Mouse (Mus musculus) stomach, embryonic 14.5 days (tissue): Measurements from ENCODE around the gene BC030870. TPM values are rescaled to one million over a fixed set of nuclear protein-coding genes. Genes with fewer than 3 reads are reported as not detected.

Source experiments
- ATAC-seq: fragments of 200-750 bp; cut with Nextera tagmentation; 2 replicates; pipeline ENCODE4 v1.8.0; 2017; ENCODE audit warnings: low read depth, moderate TSS enrichment; ENCODE audit not compliant: insufficient number of reproducible peaks, insufficient read depth, low FRiP score
- H3K27ac ChIP-seq: fragments of 300-500 bp; sonication (generic); 2 replicates; pipeline ENCODE4 v1.5.1; 2014; ENCODE audit warnings: mild to moderate bottlenecking, low read length, moderate library complexity, mixed read lengths
- H3K27me3 ChIP-seq: fragments of 300-500 bp; sonication (generic); 2 replicates; pipeline ENCODE4 v1.6.1; 2014; ENCODE audit warnings: low read length, control low read depth, mixed read lengths; ENCODE audit not compliant: control insufficient read depth, insufficient read depth
- H3K36me3 ChIP-seq: fragments of 300-500 bp; sonication (generic); 2 replicates; pipeline ENCODE4 v1.6.1; 2014; ENCODE audit warnings: mild to moderate bottlenecking, control low read depth, low read length, moderate library complexity, mixed read lengths; ENCODE audit not compliant: control insufficient read depth, insufficient read depth
- H3K4me1 ChIP-seq: fragments of 300-500 bp; sonication (generic); 2 replicates; pipeline ENCODE4 v1.6.1; 2014; ENCODE audit warnings: low read length, control low read depth, mixed read lengths; ENCODE audit not compliant: control insufficient read depth, insufficient read depth
- H3K4me2 ChIP-seq: fragments of 300-500 bp; sonication (generic); replicated peaks from 2 replicates; pipeline ENCODE4 v1.6.1; 2014; ENCODE audit warnings: low read depth, low read length, control low read depth
- H3K4me3 ChIP-seq: fragments of 300-500 bp; sonication (generic); 2 replicates; pipeline ENCODE4 v1.5.1; 2014; ENCODE audit warnings: low read depth, low read length, control low read depth
- H3K9ac ChIP-seq: fragments of 300-500 bp; sonication (generic); replicated peaks from 2 replicates; pipeline ENCODE4 v1.6.1; 2014; ENCODE audit warnings: low read depth, mild to moderate bottlenecking, control low read depth, low read length, moderate library complexity, mixed read lengths
- H3K9me3 ChIP-seq: fragments of 300-500 bp; sonication (generic); 2 replicates; pipeline ENCODE4 v1.6.1; 2016; ENCODE audit warnings: low read depth, low read length, control low read depth; ENCODE audit not compliant: control insufficient read depth
- WGBS: fragments of 180-500 bp; shearing (Covaris S2); extraction: QIAGEN DNeasy Blood & Tissue Kit; methylation state at CpG from one replicate; pipeline ENCODE4 v1.1.7; 2014; 5-methylcytosine and 5-hydroxymethylcytosine counted together
- polyA plus RNA-seq: library from polyadenylated mRNA; unstranded; fragments of >200 nt; fragmentation: Nextera tagmentation; extraction: Ambion mirVana; gene quantifications from 2 replicates; pipeline ENCODE4 v1.2.1, GENCODE M21; 2014

BC030870 gene
- polyA plus RNA-seq, 1 experiment from 2014 or later = 6.9 TPM

GRCm38 (mm10) chr8:65097760-65098415, 31.5 kb downstream of the BC030870 start:
- Histone ChIP-seq H3K4me2 (no peak overlapping the region), H3K36me3 (no peaks in the 10 kb centered on the region), H3K27me3 (no peaks in the 10 kb centered on the region), H3K27ac (no peak overlapping the region), H3K9ac (no peak overlapping the region), H3K9me3 (no peaks in the 10 kb centered on the region), H3K4me3 (no peak overlapping the region), H3K4me1 (no peaks in the 10 kb centered on the region)
- WGBS = 43% methylated on average over 7 of the region's 7 CpGs
- no peak for ATAC-seq

- ATAC-seq = no peak
- H3K4me1 ChIP-seq = no peaks in the 10 kb centered on the region
- H3K4me3 ChIP-seq = no peak overlapping the region
- no peak overlapping the region for H3K27ac ChIP-seq
- 61% methylated on average over 7 of the region's 7 CpGs for WGBS
- H3K4me2 ChIP-seq = no peak overlapping the region
- H3K9ac ChIP-seq = no peak overlapping the region
- H3K9me3 ChIP-seq = no peaks in the 10 kb centered on the region
- no peaks in the 10 kb centered on the region for H3K27me3 ChIP-seq
- no peaks in the 10 kb centered on the region for H3K36me3 ChIP-seq
Observed at GRCm38 (mm10) chr8:65089781-65090180, 39.6 kb downstream of the BC030870 start.

- no peak for ATAC-seq
Observed at GRCm38 (mm10) chr8:65088120-65088519, 41.2 kb downstream of the BC030870 start.

DNA sequence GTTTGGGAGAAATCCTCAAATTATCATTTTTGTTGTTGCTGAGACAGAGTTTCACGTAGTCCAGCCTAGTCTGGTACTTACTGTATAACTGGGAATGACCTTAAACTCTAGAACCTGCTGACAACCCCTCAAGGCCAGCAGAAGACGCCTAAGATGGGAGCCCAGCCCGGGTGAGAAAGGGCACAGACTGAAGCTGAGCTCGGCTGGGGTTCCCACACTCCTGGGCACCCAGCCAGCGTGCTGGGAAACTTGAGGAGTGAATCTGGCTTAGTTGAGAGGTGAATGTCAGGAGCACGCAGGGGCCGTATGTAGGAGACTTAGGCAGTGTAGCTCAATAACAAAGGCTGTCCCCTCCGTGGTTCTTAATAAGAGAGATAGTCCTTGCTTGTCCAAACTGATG, 41.7 kb downstream of the BC030870 start:
- no peaks in the 10 kb centered on the region for H3K9me3 ChIP-seq
- H3K27me3 ChIP-seq = no peaks in the 10 kb centered on the region
- no peaks in the 10 kb centered on the region for H3K4me1 ChIP-seq
- 69% methylated on average over 8 of the region's 8 CpGs for WGBS
- no peaks in the 10 kb centered on the region for H3K36me3 ChIP-seq
- H3K4me3 ChIP-seq = no peak overlapping the region
- ATAC-seq = no peak
- no peak overlapping the region for H3K27ac ChIP-seq
- no peak overlapping the region for H3K4me2 ChIP-seq
- no peak overlapping the region for H3K9ac ChIP-seq

More at GRCm38 (mm10) chr8:65088120-65088519, 41.2 kb downstream of the BC030870 start:
- Histone ChIP-seq H3K4me1 (no peaks in the 10 kb centered on the region), H3K9ac (no peak overlapping the region), H3K27ac (no peak overlapping the region), H3K27me3 (no peaks in the 10 kb centered on the region), H3K9me3 (no peaks in the 10 kb centered on the region), H3K4me2 (no peak overlapping the region), H3K4me3 (no peak overlapping the region), H3K36me3 (no peaks in the 10 kb centered on the region)
- WGBS = 89% methylated on average over 12 of the region's 12 CpGs

DNA sequence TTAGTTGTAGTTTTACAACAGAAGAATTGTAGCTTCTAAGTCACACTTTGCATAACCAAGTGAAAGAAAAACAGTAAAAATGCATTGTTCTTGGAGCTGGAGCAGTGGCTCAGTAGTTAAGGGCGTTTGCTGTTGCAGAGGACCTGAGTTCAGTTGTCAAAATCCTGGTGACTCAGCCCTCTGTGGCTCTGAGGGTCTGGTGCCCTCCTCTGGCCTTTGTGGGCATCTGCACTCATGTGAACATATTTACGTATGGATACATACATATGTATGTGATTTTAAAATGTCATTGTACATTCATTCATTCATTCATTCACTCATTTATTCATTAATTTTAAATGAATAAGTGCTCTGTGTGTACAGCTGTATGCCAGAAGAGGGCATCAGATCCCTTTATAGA, 43.7 kb downstream of the BC030870 start:
- Histone ChIP-seq H3K36me3 (no peaks in the 10 kb centered on the region), H3K4me2 (no peak overlapping the region), H3K9ac (no peak overlapping the region), H3K4me1 (no peaks in the 10 kb centered on the region), H3K9me3 (no peaks in the 10 kb centered on the region), H3K4me3 (no peak overlapping the region), H3K27me3 (no peaks in the 10 kb centered on the region), H3K27ac (no peak overlapping the region)
- 73% methylated on average over 2 of the region's 2 CpGs for WGBS
- ATAC-seq = no peak

- H3K27me3 ChIP-seq = no peaks in the 10 kb centered on the region
- H3K9me3 ChIP-seq = no peaks in the 10 kb centered on the region
- WGBS = 74% methylated on average over 9 of the region's 9 CpGs
- H3K4me1 ChIP-seq = no peaks in the 10 kb centered on the region
- no peak for ATAC-seq
- H3K4me3 ChIP-seq = no peak overlapping the region
- H3K4me2 ChIP-seq = no peak overlapping the region
- no peaks in the 10 kb centered on the region for H3K36me3 ChIP-seq
- H3K9ac ChIP-seq = no peak overlapping the region
- no peak overlapping the region for H3K27ac ChIP-seq
Observed at GRCm38 (mm10) chr8:65080731-65081130, 48.6 kb downstream of the BC030870 start.

- Histone ChIP-seq H3K9me3 (no peaks in the 10 kb centered on the region), H3K4me3 (no peak within 1 kb of the TSS), H3K27ac (no peak within 1 kb of the TSS), H3K27me3 (no peaks in the 10 kb centered on the region), H3K9ac (no peak within 1 kb of the TSS), H3K4me2 (no peak within 1 kb of the TSS), H3K36me3 (no peaks in the 10 kb centered on the region), H3K4me1 (no peaks in the 10 kb centered on the region)
- 79% methylated on average over 2 of the region's 2 CpGs for WGBS
- ATAC-seq = no peak
Observed at GRCm38 (mm10) chr8:65074733-65075132, 54.6 kb downstream of the BC030870 start, which contains the start of gene Gm10663. Gm10663 (plus strand) TSS chr8:65075033.

GRCm38 (mm10) chr8:65070996-65071395, 58.4 kb downstream of the BC030870 start:
- no peaks in the 10 kb centered on the region for H3K4me1 ChIP-seq
- no peaks in the 10 kb centered on the region for H3K9me3 ChIP-seq
- no peaks in the 10 kb centered on the region for H3K27me3 ChIP-seq
- no peak for ATAC-seq
- H3K4me3 ChIP-seq = no peak overlapping the region
- no peak overlapping the region for H3K9ac ChIP-seq
- no peak overlapping the region for H3K4me2 ChIP-seq
- 68% methylated on average over 4 of the region's 4 CpGs for WGBS
- no peaks in the 10 kb centered on the region for H3K36me3 ChIP-seq
- H3K27ac ChIP-seq = no peak overlapping the region

- no peaks in the 10 kb centered on the region for H3K9me3 ChIP-seq
- no peak for ATAC-seq
- H3K4me3 ChIP-seq = no peak overlapping the region
- H3K27ac ChIP-seq = no peak overlapping the region
- 85% methylated on average over 4 of the region's 4 CpGs for WGBS
- H3K36me3 ChIP-seq = no peaks in the 10 kb centered on the region
- H3K4me1 ChIP-seq = no peaks in the 10 kb centered on the region
- no peak overlapping the region for H3K4me2 ChIP-seq
- no peaks in the 10 kb centered on the region for H3K27me3 ChIP-seq
- no peak overlapping the region for H3K9ac ChIP-seq
Observed at GRCm38 (mm10) chr8:65068473-65068819, 60.9 kb downstream of the BC030870 start.
